Mouse (Mus musculus): ENCODE measurements around the gene Atg10.
A peak's percentile ranks its signal among the peaks of the same experiment; 100 is the strongest.

Gene Atg10

DNA sequence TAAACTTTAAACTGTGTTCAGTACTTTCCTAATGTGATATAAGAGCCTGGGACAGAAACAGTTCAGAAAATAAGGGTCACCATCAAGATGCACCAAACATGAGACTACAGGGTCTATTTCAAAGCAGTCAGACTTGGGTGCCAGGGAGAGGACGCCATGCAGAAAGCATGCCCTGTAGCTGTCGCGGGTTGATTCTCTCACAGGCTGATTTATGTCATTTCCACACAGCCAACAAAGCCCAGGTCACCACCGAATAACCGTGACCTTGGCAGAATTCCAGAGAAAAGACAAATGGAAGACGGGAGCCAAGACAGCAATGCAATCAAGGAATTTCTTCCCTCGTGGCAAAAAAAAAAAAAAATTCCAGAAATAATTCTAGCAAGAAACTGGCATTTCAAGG is 94.7 kb downstream of the Atg10 start:
- no peak for DNase-seq (ENCODE audit: low read depth, low spot score)

DNA sequence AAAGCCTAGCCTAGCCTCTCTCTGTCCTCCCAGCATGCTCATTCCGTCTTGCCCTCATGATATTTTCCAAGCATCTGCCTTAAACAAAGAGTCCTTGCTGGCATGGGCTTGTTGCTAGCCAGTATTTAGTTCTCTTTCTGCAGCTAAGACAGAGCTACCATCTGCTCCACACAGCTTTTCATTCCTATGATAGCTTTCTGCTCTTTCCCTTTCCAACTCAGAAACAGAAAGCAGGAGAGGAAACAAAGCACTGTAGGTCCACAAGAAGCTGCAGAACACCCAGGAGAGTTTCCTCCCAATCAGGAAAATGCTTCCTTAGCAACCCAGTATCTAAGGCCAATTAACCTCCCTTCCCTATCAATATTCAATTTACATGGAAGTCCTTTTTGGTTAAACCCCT is 95.2 kb downstream of the Atg10 start:
- DNase-seq (ENCODE audit: low read depth, low spot score): no peak

DNA sequence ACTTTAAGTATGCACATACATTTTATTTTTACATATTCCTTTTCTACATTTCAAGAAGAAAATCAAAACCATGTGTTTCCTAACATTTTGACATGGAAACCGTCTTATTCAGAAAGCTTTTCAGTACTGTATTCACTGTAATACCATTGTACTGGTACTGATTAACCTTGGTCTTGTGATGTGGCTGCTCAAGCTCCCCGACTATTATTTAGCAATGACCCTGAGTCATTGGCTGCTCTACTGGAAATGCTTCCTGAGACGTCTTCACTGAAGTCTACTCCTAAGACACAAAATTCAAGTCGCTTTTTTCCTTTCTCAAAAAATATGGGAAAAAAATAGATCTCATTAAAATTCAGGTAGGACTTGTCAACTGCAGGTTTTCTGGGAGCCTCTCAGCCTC is 105.6 kb downstream of the Atg10 start:
- no peak for DNase-seq (ENCODE audit: low read depth, low spot score)

DNA sequence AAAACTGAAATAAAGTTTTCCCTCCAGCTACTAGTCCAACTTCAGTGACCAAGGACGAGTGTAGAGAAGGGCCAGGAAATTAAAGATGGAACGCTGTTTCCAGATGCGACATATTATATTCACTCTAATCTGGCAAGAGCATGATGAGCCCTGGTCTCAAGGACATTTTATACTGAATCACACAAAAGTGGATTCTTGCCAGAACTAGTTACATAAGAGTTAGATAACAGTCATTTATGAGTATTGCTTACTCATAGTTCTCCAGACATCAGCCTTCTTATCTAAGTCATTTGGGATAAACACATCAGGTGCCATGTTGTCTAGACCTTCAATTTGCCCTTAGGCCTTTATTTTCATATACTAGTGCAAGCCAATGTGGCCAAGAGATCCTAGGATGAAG is 108.9 kb downstream of the Atg10 start:
- DNase-seq (ENCODE audit: low read depth, low spot score): no peak

DNA sequence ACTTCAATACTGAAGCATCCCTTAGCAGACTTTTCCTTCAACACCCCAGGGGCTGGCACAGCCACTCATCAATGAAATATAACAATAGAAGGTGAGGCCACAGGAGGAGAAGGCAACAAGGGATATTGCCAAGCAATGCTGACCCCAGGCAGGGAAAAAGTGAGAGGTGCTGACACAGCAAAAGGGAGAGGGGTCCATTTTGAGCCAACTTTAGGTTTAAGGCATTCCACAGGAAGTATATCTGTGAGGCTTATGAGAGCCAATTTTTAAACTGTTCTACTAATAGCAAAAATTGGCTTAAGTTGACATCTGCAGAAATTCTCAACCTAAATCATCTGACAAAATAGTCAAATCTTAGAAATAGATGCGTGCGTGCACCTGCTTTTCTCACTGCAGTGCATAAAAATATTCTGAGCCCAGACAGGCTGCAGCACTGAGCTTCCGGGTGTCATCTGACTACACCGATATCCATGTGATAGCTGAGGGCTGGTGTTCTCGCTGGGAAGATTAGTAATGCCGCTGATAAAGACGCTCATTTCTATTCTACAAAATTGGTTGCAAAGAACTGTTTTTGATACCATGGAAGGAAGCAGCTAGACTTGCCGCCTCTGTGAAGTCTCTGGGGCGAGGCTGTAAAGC is 116.3 kb downstream of the Atg10 start:
- DNase-seq (ENCODE audit: low read depth, low spot score): no peak

DNA sequence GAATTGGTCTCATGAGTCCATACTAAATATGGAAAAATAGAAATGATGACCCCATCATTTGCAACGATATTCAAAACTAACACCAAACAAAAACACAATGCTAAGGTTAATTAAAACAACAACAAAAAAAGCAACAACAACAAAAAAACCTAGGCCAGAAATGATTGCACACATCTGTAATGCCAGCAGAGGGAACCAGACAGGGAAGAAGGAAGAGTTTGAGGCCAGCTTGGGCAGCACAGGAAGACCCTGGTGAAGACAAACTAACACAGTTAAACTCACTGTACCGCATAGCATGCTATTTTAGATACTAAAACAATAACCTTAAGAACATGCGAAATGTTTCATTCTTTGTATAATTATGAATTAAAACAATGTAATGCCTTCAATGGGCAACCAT is 121.5 kb downstream of the Atg10 start:
- no peak for DNase-seq (ENCODE audit: low read depth, low spot score)

DNA sequence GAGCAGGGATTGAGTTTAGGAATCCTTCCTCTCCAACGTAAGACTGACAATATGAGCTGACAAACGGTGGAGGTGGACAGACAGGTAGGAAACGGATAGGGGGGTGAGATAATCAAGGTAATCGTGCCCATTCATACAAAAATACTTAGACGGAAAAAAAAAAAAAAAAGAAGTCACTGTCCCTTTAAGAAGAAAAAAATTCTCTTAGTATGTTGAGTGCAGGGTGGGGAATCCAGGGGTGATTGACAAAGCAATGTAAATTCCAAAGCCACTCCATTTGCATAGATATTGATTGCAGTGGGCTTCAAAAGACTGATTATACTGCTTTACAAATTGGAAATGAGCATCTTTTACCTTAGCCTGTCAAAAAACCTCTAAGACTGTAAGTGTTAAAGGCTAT is 123.4 kb downstream of the Atg10 start:
- no peak for DNase-seq (ENCODE audit: low read depth, low spot score)

DNA sequence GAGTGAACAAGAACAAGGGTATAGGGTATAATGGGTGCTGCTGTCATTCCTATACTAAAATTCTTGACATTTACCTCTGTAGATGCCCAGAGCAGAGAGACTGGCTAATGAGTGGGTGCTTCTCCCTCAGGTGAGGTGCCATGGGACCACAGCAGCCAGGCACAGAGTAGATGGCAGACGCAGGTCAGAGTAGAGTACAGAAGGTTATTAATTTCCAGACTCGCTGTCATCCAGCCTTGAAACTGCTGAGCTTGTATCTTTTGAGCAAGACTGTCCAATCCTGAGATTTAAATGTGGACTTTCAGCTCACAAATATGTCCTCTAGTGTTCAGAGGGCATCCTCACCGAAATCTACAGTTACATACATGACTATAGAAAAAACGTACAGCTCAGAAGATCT is 128.9 kb downstream of the Atg10 start:
- DNase-seq (ENCODE audit: low read depth, low spot score): no peak

DNA sequence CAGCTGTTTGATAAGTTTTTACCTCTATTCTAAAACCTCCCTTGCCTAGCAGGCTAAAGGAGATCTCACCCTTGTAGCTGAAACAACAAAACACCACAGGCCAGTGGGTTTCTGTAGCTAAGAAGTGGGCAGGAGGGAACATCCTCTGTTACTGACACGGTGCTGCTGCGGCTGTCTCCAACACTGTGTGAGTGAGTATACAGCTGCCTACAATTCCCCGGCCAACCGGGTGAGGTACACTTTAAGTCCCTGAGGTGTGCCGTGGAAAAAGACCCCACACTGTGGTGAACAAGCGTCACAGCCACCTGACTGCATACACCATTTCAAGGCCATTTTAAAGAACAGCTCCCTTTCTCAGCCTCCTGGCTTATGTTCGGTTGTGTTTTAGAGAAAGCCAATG is 129.6 kb downstream of the Atg10 start:
- DNase-seq (ENCODE audit: low read depth, low spot score): peak; percentile 21

DNA sequence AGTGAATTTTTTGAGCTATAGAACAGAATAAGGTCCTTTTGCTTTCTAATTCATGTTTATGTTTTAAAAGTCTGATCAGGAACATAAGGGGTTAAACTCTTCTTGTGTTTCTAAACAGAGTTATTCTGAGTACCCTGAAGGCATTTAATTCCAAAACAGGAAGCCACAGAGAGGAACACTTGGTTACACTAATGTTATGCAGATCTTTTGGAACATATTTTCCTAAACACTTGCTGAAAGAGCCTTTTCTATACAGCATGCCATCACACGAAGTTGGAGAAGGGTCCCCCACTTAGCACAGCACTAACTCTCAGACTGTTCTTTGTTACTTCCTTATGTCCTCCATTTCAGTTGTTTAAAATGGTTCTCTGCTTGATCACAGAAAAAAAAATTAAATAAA is 130.2 kb downstream of the Atg10 start:
- no peak for DNase-seq (ENCODE audit: low read depth, low spot score)

DNA sequence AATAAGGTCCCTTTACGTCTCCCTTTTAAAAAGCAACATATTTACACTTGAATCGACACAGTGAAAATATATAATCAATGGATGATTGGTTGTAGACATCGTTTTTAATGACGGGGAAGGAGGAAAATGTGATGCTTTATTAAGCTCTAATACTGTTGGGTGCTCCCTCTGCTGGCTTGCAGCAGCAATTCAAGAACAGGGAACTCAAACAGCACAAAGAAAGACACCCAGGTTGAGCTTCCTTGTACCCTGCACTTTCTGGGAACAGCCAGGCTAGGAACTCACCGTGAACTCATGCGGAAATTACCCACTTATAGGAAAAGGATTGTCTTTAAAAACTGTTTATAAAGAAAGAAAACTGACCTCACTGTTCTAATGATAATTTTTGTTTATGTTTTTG is 130.6 kb downstream of the Atg10 start:
- peak; percentile 34 for DNase-seq (ENCODE audit: low read depth, low spot score)

DNA sequence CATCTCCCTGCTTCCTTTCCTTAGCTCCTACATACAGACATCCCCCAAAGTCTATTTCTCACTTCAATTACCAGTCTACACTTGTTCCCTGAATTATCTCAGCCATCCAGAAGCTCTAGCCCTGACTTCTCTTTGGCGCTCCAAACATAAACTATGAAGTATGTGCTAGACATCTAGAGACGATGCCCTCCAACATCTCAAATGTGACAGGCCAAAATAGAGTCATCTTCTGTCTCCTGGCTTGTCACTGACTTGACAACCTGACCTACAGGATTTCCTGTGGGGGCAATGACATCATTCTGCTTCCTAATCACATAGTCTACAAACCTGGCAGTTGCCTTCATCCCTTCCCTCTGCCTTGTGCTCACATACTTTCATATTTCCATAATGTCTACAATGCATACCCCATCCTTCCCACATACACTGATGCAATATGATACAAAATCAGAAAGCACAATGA is 132.0 kb downstream of the Atg10 start:
- DNase-seq (ENCODE audit: low read depth, low spot score): no peak

DNA sequence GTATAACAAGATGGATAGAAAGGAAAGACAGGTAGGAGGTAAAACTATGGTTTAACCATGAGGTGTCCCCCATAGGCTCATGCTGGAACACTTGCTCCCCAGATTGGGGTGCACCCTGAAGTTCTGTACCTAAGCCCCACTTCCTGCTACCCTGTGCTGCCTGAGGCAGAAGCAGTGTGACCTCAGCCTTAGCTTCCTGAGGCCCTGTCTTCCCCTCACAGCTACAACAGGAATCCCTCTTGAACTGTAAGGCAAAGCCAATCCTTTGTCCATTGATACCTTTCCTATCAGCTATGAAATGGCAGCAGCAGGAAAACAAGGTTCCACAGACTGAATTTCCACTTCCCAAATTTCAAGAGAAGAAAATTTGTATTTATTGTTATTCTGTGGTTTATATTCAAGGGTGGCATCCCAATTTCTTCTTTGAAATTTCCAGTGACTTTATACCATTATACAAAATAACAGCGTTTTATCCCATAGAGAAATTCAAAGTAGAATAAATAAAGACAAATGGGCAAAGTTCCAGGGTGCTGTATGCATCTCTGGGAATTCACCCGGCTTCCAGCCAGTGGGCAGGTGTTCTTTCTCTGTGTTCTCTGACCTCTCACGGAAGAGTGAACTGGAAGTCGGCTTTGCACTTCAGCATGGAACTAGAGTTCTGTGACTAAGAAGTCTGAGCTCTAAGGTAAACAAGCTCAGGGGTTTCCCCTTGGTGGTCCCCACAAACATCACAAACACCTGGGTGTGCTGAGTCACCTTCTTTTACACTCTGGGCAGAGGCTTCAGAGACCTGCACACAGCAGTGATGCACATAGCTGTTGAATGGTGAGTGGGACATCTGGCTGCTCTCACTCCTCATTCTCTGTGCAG is 132.7 kb downstream of the Atg10 start:
- no peak for DNase-seq (ENCODE audit: low read depth, low spot score)

DNA sequence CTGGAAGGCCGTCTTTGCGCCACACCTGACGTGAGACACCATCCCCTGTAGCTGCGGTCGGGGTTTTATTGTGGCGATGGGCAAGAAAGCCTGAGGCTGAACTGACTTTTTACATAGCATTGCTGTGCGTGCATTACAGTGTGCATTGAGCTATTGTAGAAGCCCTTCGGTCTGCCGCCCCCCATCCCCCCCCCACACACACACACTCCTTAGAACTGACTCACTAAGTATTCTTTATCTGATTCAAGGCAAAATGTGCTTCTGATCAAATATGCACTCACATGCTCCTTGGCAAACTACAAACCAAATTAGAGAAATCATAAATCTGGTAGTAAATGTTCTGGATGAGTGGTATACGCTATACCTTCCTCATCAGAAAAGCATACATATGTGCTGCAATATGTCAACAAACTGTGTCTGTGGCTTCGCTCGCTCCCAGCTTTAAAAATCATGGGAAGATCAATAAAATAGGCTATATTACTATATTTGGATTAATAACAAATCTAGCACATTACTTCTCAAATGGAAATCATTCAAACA is 137.3 kb downstream of the Atg10 start:
- DNase-seq (ENCODE audit: low read depth, low spot score): no peak

DNA sequence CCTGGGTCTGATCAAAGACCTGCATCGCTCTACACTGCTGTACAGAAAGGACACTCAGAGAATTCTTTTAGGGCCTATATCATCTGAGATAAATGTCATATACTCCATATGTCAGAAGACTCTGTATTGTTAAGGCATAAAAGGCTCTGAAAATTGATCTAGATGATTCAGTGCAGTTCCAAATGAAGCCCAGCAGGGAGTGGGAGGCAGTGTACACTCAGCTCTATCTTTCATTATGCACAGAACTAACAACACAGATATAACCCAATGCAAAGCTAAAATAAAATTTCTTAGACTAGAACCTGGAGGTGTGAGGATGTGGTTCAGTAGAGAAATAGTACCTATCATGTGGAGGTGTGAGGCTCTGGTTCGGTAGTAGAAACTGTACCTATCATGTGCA is 151.4 kb downstream of the Atg10 start:
- DNase-seq (ENCODE audit: low read depth, low spot score): no peak

DNA sequence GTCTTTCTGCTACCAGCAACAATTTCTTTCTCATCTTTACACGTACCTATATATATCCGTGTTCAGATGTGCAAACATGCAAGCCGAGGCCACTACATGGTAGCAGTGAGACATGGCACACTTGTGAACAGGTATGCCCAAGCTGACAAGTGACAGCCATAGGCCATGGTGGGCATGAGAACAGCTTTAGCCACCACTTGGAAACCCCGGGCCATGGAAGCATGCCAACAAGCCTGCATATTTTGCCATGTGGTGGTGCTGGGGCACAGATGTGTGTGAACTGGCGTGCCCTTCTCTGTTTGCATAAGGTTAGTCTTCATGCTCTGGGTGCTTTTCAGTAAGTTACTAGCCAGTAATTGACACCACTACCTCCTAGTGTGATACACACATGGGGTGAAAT is 162.9 kb downstream of the Atg10 start:
- no peak for DNase-seq (ENCODE audit: low read depth, low spot score)

DNA sequence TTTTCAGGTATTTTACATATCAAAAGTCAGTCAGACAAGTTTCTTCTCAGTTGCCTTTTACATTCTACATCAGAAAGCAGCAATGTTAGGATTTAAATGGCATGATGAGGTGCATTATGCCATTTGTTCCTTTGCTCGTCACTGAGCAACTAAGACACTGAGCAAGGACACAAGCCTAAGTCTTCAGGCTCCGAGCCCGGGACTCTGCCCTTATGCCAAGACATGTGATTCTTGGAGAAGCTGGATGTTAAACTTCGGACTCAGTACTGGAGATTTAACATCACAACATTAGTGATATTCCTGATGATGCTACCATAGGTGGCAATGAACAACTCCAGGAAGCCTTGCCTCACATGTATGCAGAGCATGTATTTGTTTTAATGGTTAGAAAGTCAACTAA is 175.6 kb downstream of the Atg10 start:
- DNase-seq (ENCODE audit: low read depth, low spot score): no peak

DNA sequence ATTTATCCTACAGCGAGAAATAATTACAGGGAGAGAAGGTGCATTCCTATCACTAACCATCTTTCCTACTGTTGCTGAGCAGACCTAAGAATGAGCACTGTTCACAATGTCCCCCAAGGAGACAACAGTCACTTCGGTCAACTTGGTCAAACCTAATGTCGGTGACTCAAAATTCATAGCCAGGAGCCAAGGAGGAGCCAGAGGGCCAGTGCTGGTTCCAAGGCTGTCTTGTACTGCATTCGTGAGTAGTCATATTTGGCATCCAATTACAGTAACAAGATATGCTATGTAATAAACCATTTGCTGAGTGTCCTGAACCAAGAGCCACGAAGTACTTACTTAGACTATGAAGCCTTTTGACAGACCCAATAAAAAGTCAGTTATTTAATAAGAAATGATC is 176.9 kb downstream of the Atg10 start:
- no peak for DNase-seq (ENCODE audit: low read depth, low spot score)

DNA sequence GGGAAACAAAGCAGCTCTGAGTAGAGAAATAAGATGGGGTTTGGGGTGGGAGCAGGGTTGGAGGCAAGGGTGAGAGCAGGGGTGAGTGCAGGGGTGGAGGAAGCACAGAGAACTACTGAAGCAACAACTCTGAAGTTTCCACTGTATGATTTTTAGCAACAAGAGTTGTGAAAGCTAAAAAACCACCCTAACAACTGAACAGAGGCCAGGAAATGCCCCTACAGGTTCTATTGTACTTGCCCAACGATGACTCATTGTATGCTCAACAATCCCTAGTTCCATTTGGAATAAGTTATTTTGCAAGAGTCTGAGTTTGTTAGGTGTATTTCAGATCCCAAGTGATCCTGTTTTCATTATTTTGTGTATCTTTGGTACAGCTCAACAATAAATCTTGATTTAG is 182.5 kb downstream of the Atg10 start:
- no peak for DNase-seq (ENCODE audit: low read depth, low spot score)

DNA sequence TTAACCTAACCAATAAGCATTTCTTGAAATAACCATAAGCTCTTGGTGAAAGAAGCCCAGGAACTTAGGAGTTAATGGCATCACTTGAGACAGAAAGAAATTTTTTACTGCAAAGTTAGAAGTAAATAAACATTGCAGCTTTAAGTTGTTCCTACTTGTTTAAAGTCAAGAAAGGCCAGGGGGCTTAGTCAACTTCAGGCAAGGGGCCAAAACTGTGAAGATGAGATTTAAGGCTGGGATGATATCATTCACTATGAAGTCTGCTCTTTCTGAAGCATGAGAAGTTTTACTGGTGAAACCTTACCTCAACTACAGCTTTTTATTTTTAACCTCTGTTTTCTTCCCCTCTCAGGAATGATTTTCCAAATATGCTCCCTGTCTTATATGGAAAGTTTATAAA is 183.3 kb downstream of the Atg10 start:
- no peak for DNase-seq (ENCODE audit: low read depth, low spot score)

DNA sequence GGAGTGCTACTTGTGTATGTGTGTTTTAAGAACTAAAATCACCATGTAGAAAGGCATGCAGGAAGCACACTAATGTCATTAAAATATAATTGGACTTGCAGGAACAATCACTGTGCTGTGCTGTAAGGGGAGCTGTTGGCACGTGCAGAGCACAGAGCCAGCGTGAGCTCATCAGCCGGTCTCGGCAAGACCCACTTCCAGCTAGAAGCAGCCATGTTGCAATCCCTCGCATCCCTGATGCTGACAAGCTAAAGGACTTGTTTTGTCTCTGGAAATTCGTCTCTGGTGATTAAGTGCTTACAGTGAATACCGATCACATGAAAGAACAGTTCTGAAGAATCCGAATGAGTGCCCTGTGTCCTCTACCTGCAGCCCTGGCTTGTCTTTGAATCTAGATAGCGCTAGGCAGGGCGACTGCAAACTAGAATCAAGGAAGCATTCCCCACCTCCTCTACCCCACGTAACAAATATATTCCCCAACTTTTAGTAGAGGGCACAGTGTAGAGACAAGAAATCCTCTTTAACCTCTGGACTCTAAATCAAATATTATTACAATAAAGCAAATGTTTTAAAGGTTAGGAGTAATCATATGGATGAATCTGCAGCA is 184.5 kb downstream of the Atg10 start:
- peak; percentile 26 for DNase-seq (ENCODE audit: low read depth, low spot score)

DNA sequence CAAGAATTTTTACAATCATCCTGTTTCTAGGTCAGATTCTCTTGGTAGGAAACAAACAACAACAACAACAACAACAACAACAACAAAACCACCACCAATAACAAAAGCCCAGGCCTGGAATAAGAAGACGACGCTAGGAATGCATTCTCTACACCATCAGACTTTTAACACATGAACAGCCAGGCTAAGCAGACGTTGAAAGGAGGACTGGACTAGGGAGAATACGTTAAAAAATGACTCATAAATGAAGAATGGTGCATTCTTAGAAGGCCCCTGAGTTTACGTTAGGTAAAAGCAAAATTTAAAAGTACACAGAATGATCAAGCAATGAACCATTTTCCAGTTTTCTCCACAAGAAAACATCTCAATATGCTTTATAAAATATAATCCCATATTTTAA is 185.1 kb downstream of the Atg10 start:
- no peak for DNase-seq (ENCODE audit: low read depth, low spot score)

DNA sequence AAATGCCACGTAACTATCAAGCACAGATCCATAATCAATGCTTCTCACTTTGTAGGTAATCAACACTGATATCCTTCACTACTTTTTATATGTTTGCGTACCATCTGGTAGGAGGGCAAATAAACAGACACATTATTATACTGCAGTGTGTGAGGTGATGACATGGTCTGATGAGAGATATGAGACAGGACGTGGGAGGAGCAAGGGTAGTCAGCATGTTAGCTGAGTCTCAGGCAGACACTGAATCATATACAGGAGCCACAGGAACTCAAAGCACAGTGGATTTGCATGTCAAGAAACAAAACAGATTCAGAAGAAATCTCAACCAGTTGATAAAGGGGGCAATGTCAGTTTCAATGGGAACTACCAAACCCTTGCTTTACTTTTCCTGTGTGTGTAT is 185.7 kb downstream of the Atg10 start:
- DNase-seq (ENCODE audit: low read depth, low spot score): no peak
